Mouse (Mus musculus) adrenal gland, adult 18-20 months (tissue): ENCODE data around the gene Msx2. TPM values are rescaled to one million over a fixed set of nuclear protein-coding genes. Genes with fewer than 3 reads are reported as not detected.

Experiments used
- total RNA-seq, 2 experiments: library from RNA; stranded (reverse); gene quantifications; 1 replicate in 1 of 2; 2 replicates in 1 of 2; pipeline ENCODE4 v1.2.3; 2021

Msx2 gene
- total RNA-seq, 2 experiments from 2014 or later = 0.27 to 0.58 TPM

Other genes with a start within 250 kb of the Msx2 start
- 1 to 10 TPM; 3.5 to 4.8 TPM for gene Ror2, start 186.9 kb downstream of the Msx2 start, total RNA-seq
- gene Sptlc1, start 95.7 kb downstream of the Msx2 start, total RNA-seq = 10 to 100 TPM; 45.3 to 82.0 TPM